Mouse (Mus musculus) liver, embryonic 14.5 days (tissue): ENCODE results near the gene Cyp19a1.

Experiments used
- CTCF ChIP-seq: IDR thresholded peaks from 2 replicates; pipeline ENCODE4 v1.5.1; 2016; ENCODE audit warnings: antibody characterized with exemption, low read depth, control low read depth
- EP300 ChIP-seq: IDR thresholded peaks from 2 replicates; pipeline ENCODE4 v1.6.1; 2016; ENCODE audit warnings: antibody characterized with exemption, low read depth

- no peak for TF ChIP-seq CTCF
- TF ChIP-seq EP300 = no peak
These were observed 87.7 kb downstream of the Cyp19a1 start for GRCm38 (mm10) chr9:54180216-54180615.
